Mouse (Mus musculus): Measurements from ENCODE around the gene Sept11. TPM values are rescaled to one million over a fixed set of nuclear protein-coding genes. Genes with fewer than 3 reads are reported as not detected.

Gene Sept11
- total RNA-seq, 2 experiments from 2014 or later = 69.1 to 85.0 TPM

DNA sequence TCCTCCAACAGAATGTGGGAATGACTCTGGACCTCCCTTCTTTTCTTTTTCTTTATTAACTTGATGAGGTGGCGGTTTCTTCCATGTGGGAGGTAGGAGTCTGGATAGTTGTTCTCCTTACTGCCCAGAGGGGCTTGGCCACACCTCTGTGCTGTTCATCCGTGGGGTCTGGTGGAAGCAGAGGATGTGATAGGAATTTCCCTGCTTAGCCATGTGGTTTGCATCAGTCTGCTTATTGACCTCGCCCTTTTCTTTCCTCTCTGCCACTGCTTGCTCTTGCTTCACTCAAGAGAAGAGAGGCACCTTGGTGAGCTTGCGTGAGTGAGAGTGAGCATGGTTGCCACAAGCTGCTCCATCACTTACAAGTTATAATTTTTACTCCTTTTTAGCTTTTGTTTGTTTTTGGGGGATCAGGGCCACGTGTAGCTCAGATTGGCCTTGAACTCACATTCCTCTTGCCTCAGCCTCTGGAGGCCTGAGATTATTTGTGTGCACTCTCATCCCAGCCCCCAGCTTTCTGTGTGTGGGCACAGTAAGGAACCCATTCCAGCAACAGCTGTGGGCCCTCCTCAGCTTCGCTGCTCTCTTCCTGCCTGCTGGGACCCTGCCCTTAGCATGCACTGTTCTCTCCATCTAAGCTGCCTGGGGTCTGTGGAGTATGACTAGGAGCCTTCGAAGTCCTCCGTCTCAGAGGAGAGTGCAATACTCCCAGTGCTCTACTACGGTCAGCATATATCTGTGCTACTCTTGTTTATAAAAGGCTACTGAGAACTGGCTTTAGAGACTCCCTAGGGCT, 31.0 kb downstream of the Sept11 start:
- intact Hi-C loops (cut with DNase I) = no loop called here
- DNase-seq = no peak

DNA sequence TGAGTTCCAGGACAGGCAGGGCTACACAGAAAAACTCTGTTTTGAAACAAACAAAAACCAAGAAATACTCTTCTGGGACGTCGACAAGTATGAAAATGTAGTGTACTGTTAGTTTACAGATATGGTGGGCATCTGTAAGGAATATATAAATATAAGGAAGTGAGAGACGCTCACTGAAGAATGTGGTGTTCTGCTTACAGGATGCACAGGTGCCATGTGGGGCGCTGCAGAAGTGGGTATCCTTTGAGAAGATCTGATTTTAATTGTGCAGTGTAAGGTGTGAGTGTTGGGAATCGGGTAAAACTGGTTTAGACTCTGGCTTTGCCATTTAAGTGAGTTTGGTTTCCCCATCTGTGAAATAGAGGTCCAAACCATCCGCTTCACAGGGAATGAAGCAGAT, 32.1 kb downstream of the Sept11 start:
- no peak for DNase-seq
- intact Hi-C loops (cut with DNase I) = no loop called here

DNA sequence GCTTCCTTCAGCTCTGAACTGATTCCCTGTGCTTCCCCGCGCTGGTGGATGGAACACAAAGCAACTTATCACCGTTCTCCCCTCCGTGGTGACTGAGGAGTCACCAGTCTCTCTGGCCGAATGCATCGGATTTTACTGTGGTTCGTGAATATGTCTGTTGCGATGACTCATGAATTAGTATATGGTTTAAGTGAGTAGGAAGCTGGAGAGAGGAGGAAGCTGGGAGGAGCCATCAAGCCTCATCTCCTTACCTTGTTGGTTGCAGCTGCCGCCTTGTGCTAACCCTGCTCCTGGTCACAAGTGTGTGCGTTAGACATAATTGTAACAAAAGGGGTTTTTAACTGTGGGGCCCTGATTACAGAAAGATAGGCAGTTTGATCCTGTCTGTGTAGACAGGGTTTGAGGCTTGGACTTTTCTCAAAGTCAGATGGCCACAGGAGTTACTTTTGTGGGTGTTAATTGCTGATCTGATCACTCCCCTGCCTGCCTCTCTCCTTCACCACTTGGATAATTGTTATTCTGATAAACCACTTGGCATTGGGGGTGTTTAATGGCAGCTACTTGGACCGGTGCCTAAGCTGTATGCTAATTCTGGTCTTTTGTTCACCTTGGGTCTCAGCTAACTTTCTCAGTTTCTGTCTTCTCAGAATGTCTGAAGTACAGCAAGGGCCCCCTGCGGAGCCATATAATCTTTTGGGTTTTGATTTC, 33.1 kb downstream of the Sept11 start:
- DNase-seq = no peak
- intact Hi-C loops (cut with DNase I) = no loop called here

DNA sequence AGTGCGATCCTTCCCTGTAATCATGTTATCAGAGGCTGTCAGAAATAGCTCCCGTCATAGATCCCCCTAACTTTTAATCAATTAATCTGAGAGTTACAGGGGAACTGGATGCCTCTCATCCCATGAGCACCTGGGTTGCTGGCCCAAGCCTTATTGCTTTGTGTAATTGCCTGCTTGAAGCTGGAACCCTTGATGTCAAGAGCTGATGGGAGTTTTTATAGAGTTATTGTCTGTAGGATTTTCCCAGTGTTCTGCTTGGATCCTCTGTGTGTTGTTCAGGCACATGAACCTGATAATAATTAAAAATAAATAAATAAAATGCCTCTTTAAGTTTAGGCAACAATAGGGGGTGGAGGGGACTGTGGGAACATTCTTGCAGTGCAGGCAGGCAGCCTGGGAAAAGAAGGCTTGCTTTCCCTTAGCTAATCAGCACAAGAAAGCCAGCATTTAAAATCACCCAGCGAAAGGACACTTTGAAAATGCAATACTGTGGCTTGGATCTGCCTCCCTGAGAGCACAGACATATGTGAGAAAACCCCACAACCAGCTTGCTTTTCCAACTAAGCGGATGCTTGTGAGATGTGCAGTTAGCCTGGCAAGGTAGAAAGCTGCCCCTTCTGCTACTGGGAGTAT, 33.8 kb downstream of the Sept11 start:
- no peak for DNase-seq
- intact Hi-C loops (cut with DNase I) = no loop called here

DNA sequence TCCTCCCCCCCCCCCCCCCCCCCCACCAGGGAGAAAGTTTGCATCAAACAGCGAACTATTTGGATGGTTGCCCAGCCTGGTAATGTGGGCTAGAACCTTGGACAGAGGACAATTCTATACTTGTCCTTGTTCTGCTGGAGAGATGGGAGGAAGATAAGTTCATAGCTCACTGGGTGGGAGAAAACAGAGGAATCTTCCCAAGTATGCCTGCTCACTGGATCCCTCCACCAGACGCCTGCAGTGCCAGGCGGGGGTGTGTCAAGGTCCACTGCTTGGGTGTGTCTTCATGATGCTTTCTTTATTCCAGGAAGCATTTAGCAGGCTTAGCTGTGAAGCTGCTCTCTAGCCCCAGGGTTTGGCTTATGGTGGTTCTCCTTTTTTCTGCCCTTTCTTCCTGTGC, 34.5 kb downstream of the Sept11 start:
- no peak for DNase-seq
- intact Hi-C loops (cut with DNase I) = no loop called here

DNA sequence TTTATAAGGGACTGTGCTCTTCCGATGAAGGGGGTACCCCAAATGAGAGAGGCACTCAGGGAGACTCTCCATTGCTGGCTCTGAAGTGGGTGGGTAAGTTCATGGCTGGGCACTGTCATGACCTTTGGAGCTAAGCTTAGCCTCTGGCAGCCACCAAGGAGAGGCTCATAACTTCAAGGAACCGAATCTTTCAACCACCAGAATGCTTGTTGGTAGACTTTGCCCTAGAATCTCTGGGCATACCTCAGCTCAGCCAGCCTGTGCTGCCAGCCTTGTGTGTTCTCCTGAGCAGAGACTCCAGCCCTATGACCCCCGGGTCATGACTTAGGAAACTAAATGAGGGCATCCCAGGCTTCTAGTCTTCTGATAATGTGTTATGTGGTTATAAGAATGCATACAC, 35.5 kb downstream of the Sept11 start:
- intact Hi-C loops (cut with DNase I) = no loop called here
- DNase-seq = no peak

DNA sequence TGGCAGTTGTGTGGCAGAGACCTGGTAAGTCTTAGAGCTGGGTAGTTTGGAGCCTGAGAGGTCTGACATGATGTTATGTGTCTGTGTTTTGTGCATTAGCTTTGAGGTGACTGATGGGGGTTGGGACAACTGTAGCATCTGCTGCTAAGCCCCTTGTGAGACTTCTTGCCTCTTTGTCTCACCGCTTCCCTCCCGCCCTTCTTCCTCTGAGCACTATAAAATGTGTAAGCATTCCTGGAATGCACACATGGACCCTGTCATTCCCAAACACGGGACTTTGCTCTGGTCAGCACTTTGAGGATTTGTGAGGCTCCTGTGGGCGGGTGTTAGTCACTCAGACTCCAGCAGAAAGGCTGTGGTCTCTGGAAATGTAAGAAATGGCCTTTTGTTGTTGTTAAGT, 36.7 kb downstream of the Sept11 start:
- no peak for DNase-seq
- intact Hi-C loops (cut with DNase I) = loop anchor here (5.0 kb wide), 1 partner anchor 38 kb away; the partner anchor contains the start of gene Sept11

DNA sequence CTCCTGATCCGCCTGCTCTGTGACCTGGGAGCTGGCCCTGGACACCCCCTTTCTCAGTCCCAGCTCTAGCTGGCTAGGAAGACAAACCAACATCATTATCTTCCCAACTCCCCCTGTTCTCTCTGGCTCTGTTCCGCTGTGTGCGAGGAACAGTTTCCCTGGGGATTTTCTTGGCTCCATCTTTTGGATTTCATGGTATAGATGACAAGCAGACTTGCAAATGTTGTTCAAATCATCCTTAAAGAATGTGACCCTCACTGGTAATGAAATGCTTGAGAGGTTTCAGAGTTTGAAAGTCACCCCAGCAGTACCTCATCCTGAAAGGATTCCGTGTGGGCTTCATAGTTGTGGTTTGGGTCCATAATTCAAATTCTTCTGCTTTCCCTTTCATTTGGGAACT, 38.2 kb downstream of the Sept11 start:
- intact Hi-C loops (cut with DNase I) = loop anchor here (5.0 kb wide), 1 partner anchor 39 kb away; the partner anchor contains the start of gene Sept11
- DNase-seq = no peak

DNA sequence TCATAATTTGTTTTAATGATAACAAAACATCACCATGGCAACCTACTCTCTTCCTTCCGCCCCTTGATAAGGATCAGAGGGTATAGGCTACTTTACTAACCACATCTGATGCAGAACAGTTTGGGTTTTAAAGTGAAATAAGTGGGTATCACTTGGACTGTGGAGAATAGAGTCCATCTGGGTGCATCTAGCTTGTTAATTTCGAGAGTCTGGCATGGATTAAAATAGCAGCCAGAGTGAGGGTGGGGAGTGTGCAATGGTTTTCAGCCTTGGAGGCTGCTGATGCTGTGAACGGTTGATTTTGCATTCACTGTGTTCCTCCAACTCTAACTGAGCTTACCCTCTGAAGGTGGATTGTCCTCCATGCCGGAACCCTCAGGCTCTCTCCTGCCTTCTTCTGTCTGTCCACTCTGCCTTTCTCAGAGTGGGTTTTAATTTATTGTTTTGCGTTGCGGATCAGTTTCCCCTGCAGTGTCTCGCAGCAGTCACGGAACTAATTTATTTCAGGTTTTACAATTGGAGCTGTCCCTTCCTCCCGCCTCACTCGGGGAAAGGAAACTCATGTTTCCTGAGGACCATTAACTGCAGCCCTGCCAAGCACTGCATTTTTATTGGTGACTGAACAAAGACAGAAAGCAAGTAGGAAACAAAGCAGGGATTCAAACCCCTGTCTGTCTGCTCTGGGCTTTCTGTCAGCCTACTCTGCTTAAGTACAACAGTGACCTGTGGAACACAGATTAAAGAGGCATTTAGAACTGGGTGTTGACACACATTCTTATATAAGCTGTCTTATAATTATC, 40.4 kb downstream of the Sept11 start:
- intact Hi-C loops (cut with DNase I) = loop anchor here (5.0 kb wide), 1 partner anchor 41 kb away; the partner anchor contains the start of gene Sept11
- DNase-seq = no peak

DNA sequence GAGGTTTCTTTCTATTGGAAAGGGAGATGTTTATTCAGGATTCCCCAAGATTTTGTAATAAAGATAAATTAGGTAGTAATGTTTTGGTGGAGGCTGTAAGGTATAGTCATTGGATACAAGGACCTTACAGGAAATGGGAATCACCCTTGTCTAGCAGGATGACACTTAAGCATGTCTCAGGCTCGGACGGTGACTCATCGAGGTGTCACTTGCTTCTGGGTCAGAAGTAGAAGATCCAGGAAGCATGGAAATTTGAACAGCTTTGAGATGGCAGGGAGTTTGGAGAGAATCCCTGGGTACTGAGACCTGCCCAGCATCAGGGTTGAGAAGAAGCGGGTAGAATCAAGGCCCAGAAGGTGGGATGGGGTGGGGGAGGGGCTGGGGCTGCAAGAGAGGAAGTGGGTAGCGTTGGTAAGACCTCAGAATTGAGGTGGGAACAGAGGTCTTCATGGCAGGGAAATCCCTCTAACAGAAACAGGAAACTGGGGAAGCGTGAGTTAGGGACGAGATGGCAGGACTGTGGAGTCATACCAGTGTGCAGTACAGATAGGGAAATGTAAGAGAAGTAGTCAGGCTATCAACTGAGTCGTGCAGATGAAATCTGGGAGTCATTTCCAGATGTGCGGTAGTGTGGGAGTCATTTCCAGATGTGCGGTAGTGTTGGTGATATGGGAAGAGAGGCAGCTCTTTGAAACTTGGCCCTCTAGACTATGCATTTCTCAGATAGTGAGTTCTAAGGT, 42.3 kb downstream of the Sept11 start:
- intact Hi-C loops (cut with DNase I) = no loop called here
- DNase-seq = no peak

DNA sequence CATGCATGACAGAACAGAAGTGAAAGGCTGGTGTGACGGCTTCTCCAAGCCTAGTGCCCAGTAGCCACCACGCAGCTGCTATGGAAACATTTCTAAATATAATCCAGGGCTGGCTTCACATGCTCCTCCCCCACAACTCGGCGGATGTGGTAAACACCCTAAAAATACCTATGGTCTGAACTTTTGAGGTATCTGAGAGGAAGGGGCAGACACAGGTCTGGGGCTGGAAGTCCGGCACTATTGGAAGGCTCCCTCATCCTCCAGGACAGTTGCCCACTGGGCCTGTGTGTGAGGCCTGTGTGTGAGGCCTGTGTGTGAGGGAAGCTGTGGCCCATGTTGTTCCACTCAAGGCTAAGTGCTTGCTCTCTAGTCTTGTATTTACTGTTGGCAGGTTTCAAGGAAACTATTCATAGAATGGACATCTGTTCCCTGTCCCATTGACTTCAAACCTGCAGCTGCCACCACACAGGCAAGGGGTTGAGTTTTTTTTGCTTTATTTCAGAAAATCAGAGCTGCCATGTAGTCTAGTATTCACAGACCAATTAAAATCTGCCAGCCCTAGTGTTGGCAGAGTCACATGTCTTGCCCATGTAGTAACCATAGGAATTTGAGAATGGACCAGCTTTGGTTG, 43.8 kb downstream of the Sept11 start:
- peak; percentile 46 to 64 for DNase-seq
- intact Hi-C loops (cut with DNase I) = no loop called here

DNA sequence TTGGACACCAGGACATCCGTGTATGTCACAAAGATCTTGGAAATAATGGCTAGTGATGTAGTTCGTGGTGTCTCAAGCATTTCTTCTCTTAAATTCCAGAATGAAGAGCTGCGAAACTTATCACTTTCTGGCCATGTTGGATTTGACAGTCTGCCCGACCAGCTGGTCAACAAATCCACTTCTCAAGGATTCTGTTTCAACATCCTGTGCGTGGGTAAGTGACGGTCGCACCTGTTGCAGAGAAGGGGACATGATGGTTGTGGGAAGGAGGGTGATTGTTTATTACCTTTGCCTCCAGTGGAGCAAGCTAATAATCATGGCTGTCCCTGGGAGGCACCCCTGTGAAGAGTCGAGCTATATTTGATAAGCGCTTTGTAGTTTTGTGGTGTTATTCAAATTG, 46.1 kb downstream of the Sept11 start:
- intact Hi-C loops (cut with DNase I) = no loop called here

DNA sequence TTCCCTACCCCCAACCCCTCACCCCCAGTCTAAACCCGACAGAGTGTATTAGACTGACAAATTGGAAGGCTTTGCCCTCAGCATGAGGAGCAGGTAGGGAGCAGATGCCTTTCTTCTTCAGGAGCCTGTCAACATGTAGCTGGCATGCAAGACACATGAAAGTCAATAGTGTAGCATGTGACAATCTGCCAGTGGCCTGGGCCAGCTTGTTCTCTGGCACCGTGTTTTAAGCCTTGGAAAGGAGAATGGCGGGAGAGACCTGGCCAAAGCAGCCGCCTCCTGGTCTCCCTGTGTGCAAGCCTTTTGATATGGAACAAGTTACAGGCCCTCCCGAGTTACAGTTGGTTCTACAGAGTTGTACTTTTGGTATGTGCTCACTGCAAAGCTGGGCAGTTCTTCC, 47.5 kb downstream of the Sept11 start:
- DNase-seq = no peak
- intact Hi-C loops (cut with DNase I) = no loop called here

More for the DNA sequence above, 46.1 kb downstream of the Sept11 start:
- DNase-seq = no peak

DNA sequence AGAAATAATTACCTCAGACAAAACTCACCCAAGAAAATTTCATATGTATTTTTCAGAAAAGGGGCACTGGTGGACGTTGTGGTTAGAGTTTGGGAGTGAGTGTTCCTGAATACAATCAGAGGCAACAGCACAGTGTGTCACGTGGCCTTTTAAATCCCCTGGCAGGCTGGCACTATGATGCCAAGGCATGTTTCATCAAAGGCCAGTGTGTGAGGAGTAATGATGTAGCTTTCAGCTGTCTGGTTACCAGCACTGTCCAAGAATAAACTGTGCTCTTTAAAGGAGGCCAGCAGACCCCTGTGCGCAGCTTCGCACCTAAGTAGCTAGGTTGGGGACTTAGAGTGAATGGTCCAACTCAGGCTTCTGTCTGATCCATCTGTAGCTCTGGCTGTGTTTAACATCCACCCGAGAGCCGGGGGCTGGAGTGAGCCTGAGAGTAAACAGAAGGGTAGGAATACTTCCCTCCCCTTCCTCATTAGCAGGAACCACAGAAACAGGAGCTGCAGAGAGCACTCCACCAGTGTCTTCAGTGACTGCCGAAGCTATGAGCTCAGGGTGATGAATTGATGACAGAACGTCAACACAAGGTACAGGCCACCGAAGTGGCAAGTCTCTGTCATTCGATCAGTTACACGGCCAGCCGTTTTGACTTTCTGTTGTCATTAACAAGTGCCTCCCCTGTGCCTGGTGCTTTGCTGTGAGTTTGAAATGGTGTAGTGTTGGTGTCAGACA, 50.3 kb downstream of the Sept11 start:
- intact Hi-C loops (cut with DNase I) = no loop called here
- no peak for DNase-seq

DNA sequence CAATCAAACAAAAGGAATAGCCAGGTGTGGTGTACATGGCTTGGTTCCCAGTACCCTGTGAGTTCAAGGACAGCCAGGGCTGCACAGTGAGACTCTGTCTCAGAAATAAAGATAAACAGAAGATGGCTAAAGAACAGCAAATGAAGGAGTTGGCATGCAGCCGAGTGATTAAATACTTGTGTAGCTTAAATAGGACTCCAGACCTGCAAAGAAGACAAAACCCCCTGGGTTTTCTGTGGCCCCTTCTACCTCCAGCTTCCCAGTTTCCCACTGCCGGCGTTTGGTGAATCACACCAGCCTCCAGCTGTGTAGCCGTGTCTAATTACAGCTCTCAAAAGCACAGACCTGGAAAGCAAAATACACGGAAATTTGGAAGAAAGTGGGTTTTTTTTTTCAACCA, 51.6 kb downstream of the Sept11 start:
- intact Hi-C loops (cut with DNase I) = no loop called here
- no peak for DNase-seq

DNA sequence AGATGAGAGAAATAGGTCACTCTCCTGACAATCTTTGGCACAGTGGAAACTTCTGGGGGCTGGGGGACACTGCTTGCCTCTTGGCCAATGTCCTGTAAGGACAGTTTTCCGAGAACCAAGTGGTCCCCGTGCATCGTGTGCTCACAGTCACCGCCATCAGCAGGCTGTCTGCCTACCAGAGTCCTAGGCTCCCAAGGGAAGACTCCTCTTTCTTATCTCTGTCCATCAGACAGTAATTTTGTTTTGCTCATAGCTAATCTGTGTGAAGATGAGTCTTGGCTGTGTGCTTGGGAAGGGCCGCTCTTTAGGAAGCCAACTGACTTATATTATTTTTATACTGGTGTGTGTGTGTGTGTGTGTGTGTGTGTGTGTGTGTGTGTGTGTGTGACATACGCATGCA, 52.3 kb downstream of the Sept11 start:
- DNase-seq = no peak
- intact Hi-C loops (cut with DNase I) = no loop called here

DNA sequence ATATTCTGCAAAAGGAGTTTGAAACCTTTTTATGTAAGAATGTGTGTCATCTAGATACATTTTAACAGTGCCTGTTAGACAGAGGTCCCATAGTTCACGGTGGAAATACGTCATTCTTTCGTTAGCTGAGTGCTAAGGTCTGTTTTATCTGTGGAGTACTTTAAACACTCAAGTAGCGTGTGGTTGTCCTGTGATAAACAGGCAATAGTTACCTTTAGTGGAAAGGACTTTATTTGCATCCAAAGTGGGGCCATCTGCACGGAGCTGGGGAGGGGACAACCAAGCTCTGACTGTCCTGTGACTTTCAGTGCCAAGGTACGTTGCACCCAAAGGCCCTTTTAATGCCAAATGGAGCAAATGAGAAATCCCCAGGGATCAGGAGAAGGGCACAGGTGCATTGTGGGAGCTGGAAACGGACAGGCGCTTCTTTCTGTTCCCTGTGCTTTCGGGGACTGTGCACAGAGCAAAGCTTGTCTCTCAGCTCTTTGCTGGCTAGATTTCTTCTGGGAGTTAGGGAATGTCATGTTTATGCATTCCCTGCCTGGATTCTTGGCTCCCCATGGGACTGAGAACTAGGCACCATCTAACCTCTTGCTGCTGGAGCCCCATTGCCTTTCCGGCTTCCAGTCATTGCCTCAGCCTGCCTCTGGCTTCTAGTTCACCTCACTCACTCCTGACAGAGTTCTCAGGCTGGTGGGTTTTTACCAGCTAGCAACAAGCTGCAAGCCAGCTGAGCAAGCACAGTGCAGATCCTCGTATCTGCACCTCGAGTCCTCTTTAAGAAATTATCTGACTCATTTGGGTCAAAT, 56.9 kb downstream of the Sept11 start:
- DNase-seq = no peak
- intact Hi-C loops (cut with DNase I) = no loop called here

DNA sequence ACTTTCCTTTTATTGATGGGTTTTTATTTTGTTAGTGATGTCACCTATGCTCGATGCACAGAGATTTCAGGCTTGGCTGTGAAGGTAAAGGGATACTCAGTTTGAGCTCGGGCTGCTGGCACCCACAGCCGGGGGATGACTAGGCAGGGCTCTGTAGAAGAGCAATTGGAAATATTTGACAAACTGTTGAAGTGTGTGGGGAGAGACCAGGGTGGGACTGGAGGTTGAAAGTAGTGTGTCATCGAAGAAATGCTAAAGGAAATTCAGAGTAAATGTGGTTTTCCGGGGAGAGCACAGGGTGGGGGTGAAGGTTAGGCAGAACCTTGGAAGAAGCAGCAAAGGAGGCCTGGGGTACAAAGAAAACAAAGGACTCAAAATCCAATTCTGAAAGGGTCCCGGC, 58.7 kb downstream of the Sept11 start:
- DNase-seq = no peak
- intact Hi-C loops (cut with DNase I) = no loop called here

All from gastrocnemius, postnatal 36 days (tissue).